Mouse (Mus musculus) lung, postnatal 4 days (tissue): Measurements from ENCODE around the gene Zfp385c.

ENCODE experiments used
- DNase-seq, 2 experiments: peaks; one replicate each; pipeline ENCODE4 v3.0.0; 2021

The Zfp385c gene

DNA sequence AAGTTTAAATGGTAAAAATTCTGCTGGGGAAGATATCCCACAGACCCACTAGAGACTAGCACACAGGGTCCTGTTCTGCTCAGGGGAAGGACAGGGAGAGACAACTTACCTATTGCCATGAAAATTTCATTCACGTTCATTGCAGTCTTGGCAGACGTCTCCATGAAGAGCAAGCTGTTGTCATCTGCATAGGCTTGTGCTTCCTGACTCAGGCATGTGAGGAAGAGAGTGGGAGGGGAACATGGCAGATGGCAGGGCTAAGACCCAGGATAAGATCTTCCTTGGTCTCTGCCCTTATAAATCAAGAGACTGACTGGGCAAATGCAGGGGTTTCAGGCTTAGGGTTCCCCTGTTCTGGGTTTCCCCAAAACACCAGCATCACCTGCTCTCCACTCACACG, 24.4 kb upstream of the Zfp385c start:
- DNase-seq = no peak

DNA sequence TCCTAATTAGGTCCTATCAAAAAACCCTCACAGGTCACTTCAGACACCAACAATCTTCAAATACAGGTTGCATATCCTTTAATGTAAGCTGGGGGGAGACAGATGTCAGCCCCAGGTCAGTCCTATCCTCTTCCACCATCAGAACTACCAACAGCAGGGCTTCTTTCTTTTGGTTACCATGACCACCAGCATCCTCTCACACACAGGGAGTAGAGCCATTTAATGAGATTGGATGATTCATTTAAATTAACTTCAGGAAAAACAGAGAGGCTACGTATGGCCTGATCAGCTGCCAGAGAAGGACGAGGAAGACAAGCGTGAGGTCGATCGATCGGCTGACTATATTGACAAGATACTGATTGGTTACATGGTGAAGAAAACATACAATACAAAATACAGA, 22.7 kb upstream of the Zfp385c start:
- DNase-seq = no peak

DNA sequence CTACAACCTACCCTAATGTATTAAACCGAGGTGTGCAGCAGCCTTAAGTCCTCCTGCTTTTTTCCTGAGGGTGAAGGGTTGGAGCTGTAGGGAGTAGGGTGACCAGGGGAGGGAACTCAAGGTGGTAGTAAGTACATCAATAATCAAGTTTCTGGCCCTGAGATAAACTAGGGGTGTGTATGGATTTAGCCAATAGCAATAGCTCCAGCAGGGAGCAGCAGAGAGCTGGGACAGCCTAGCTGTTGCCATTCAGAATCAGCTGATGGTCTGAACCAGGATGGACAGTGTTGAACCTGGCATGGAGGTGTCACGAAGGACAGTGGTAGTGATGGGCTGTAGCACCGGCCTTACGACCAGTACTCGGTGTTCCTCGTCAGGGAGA, 22.3 kb upstream of the Zfp385c start:
- DNase-seq = peak; percentile 71 to 85

DNA sequence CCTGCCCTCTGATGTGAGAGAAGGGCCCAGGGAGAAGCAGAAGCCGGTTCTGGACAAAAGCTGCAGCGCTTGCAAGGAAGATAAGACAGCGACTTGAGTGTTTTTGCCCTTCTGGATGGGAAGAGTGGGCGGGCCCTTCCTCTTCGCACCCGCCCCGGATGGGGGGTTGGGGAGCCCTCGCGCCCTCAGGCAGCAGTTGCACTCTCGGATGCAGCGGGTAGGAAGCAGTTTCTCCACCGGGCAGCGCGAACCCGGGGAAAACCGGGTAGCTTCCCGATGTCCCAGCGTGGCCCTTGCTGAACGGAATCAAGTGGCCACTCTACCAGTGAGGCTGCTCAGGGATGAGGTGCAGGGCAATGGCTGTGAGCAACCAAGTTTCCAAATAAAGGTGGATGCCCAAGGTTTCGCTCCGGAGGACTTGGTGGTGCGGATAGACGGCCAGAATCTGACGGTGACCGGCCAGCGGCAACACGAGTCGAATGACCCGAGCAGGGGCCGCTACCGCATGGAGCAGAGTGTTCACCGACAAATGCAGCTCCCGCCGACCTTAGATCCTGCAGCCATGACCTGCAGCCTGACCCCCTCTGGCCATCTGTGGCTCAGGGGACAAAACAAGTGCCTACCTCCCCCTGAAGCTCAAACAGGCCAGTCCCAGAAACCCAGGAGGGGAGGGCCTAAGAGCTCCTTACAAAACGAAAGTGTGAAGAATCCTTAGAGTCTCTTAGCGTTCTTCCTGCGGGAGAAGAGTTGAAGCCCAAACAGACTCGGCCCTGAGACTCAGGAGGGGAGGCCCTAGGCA, 21.7 kb upstream of the Zfp385c start, which contains the start of gene Hspb9:
Gene Hspb9 (plus strand): TSS at position 116 of the 799 bp plus-strand sequence.
- DNase-seq = peak; percentile 81 to 87

DNA sequence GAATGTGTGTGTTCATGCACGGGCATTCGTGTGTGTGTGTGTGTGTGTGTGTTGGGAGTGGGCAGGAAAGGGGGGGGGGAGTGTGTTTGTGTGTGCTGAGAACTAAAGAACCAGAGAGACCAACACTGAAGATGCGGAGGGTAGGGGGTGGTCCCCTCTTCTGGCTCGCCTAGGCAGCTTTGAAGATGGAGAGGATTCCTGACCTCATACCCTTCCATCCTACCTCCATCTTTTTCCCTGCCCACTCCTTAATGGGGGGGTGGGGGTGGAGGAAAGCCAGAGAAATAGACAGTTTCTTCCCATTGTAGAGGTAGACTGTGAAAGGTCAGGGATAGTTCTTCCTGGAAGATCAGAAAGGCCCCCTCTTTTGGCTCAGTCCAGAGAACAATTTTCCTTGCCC, 20.9 kb upstream of the Zfp385c start:
- DNase-seq = no peak

DNA sequence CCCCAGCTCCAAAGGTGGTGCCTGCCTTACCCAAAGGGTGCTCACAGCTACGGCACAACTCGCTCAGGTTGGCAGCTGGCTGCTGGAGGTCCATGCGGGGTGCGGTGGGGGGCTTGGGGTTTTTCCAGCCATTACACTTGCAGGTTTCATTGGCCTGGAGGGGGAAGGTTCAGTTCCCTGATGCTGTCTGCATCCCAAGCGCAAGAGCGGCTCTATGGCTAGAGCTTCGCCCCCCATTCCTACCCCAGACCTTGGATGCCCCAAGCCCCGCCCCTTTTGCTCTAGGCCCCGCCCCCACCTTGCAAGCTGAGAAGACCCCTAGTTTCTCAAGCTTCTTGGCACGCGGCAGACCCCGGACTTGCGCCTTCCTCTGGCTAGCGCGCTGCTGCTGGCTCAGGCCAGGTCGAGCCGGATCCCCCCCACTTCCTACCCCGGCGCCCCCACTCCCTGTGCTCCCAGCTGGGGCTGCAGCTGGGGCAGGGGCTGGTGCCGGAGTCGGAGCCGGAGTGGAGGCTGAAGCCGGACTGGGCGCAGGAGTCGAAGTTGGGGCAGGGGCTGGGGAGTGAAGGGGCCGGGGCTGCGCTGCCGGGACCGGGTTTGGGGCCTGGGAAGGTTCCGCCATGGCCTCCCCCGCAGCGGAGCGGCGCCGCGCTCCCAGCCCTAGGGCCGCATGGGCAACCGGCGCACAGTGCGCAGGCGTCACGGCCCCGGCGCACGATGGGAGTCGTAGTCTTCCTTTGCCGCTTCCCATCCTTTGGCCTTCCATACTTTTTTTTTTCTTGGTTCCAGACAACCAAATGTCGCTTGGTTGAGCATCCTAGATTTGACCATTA, 19.7 kb upstream of the Zfp385c start, which contains the start of gene Kat2a:
Gene Kat2a (minus strand): TSS at position 683 of the 833 bp plus-strand sequence.
- DNase-seq = peak; percentile 87 to 92

DNA sequence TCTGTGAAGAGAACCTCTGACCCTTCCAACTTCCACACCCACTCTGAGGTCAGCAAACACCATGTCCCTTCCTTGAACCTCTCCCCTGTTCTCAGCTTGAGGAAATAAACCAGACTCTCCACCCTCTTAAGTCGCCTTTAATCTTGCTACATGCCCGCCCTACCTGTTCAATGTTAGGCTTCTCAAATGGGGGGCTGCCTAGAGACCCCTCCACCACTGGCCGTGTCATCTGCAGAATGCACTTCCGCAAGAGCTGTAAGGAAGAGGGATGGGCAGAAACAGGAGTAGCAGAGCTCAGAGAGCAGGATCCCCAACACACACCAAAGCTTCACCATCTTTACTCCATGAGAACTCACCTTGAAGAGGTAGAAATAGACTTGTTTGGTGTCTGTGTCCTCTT, 18.7 kb upstream of the Zfp385c start:
- no peak for DNase-seq

DNA sequence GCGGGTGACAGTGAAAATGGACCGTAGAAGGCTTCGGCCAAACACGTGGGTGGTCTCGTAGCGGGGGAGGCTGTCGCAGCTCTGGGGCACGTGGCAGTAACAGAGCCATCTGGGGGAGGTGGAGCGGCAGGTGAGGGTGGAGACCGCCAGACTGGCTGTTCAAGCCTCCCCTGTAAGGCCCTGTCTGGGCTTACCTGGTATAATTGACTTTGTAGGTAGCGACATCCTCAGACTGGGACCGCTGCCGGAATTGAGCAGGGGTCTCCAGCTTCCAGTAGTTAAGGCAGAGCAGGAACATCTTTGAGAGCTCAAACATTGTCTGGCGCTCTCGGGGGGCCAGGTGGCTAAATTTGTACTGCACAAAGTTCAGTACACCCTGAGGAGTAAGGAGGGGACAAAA, 18.3 kb upstream of the Zfp385c start:
- no peak for DNase-seq

DNA sequence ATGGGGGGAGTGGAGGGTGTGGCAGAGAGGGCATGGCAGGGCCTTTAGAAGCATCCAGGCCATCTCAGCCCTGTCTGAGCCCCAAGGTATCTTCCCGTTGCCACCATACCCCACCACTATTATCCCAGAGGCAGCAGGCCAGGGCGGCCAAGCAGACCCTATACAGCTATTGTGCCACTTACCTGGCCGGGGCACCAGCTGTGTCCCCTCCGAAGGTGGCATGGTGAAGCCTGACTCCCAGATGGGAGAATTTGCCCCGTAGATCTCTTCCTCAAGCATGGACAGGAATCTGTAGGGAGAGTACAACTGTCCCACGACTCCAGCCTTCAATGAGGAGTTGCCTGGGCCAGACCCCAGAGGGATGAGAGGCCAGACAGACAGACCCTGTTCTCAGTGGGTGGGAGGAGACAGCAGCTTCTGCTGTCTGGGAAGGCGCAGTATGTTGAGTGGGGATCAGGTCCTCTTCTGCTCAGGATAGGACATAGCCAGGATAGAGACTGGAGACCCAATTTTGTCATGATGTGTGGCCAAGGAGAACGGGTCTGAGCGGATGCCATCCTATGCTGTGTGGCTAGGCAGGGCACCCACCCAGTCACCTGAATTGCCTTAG, 17.1 kb upstream of the Zfp385c start:
- no peak for DNase-seq

DNA sequence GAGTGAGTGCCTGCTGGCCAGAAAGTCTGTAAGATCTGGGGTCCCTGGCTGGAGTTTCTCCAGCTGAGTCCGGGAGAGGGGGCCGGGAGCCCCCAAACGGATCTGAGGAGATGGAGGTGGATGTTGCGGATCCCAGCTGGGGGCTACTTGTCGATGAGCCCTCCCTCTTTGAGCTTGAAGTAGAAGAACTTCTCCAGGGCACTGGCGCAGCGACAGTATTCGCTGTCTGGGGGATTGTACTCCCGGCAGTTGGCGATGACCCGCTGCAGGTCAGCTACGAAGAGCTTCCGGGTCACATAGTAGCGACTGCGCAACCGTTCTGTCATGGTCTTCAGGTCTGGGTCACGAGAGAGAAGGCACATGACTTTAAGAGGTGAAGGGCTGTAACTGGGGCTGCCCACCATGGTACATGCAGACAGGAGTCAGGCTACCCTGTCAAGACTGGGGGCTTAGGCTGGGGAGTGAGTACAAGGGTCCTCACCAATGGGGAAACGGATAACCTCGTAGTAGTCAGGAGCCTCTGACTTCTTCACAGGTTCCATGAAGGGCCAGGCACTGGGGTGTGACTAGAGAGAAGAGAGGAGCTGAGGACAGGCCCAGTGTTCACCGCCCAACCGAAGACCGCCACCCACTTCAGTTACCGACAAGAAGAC, 13.0 kb upstream of the Zfp385c start:
- DNase-seq = no peak

DNA sequence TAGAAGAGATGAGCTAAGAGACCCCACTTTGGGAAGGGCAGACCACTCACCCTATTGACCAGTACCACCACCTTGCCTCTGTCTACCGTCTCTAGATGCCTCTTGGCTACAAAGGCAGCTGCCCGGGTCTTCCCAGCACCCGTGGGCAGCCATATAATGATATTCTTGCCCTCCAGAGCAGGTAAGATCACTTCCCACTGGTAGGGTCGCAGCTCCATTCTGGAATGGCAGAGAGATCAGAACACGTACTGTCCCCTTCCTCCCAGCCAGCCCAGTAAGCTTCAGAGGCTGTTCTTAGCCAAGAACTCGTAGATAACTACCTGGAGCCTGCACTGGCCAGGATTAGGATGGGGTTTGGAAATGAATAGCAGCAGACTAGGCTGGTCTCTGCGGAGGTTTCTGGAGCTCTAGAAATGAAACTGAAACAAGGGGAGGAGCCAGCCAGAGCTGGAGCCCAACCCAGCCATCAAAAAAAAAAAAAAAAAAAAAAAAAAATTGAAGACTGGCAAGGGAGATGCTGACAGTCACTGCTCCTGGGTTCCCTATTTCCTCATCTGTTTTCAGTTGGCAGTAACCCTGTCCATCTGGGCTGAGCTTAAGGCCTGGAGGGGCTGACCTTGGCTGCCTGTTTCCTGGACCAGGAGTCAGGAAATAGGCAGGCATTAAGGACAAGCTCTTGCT, 11.7 kb upstream of the Zfp385c start, which contains the start of gene Dhx58:
Gene Dhx58 (minus strand): TSS at position 421 of the 681 bp plus-strand sequence.
- peak in 1 of 2 experiments; percentile 18 for DNase-seq

DNA sequence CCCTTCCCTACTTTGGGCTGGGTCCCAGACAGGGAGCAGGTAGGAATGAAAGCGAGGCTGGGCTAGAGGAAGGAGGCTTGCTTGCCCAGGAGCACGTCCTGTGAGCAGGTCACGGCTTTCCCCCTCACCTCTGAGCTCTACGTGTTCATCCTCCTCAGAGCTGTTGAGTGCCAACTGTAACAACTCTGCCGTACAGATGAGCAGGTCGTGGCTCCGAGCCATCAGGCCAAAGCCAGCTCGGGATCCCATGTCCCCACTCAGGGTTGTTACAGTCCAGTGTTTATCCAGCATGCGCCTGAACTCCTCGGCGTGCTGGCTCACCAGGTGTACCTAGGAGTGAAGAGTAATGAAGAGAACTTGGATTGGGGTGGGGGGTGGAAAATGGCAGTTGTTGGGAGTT, 11.1 kb upstream of the Zfp385c start:
- no peak for DNase-seq

DNA sequence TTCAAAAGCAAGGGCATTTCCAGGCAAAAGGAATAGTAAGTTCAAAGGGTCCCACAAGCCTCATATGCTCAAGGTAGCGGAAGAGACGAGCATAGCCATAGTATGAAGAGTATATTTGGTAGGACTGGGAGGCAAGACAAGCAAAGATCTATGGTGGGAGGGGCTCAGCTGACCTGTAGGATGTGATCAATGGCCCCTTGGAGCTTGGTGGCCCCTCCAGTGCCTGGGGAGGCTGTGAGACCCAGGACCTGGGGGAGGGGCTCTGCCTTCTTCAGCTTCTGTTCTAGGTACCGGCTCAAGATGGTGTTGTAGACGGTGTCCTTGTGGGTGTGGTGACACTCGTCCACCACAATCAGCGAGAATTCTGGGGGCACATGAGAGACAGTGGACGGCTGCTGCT, 10.7 kb upstream of the Zfp385c start:
- DNase-seq = no peak

DNA sequence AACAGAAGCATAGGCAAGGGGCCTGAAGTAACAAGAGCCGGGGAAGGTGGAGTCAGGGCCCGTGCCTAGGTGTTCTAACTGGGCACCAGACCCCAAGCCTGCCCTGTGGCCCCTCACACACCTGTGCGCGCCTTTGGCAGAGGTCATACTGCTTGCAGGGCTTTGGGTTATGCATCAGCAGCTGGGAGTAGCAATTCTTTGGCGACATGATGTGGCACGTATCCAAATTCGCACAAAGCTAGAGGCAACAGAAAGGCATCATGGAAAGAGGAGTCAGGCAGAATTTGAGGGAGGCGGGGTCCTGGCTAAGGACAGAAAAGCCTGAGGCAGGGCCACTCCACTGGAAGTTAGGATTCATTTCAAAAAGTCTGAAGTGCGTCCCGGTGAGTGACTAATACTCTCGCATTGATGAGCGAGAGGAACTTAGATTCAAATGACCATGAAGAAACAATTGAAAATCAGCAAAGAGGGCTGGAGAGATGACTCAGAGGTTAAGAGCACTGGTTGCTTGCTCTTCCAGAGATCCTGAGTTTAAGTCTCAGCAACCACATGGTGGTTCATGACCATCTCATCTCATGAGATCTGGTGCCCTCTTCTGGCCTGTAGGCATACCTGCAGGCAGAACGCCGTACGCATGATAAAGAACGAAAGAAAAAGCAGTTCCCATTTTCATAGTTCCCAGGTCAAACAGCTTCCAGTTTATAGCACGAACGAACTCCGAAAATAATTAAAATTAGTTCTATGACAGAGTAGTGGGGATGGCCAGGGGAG, 10.0 kb upstream of the Zfp385c start:
- peak; percentile 32 to 78 for DNase-seq

DNA sequence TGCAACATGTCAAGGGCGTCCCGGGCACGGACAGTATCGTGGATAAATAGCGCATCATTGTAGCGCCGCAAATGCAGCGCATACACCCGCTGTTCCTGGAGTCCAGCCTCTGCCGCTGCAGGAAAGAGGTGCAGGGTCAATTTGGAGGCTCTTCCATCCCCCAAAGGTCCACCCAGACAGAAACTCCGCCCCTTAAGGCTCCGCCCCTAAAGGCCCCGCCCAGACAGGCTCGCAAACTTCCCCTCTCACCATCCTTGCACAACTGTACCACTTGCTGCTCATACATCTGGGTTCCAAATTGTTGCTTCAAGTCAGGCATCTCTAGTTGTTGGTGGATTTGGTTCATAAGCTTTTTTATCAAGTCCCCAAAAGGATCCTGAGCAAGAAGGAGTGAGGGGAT, 9.0 kb upstream of the Zfp385c start:
- DNase-seq = peak; percentile 79 to 86

DNA sequence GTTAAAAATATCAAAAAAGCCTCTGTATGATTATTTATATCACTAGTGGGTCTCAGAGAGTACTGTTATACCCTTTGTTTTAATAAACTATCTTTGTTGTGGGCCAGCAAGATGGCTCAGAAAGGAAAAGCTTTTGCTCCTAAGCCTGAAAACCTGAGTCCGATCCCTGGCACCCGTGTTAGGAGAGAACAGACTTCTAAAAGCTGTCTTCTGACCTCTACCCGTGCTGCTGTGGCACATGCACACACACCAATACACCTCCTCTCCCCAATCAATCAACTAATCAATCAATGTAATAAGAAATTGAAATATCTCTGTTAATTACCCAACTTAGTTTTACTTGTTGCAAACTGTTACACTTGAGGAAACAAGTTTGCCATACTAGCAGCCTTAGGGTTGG, 8.5 kb upstream of the Zfp385c start:
- no peak for DNase-seq

DNA sequence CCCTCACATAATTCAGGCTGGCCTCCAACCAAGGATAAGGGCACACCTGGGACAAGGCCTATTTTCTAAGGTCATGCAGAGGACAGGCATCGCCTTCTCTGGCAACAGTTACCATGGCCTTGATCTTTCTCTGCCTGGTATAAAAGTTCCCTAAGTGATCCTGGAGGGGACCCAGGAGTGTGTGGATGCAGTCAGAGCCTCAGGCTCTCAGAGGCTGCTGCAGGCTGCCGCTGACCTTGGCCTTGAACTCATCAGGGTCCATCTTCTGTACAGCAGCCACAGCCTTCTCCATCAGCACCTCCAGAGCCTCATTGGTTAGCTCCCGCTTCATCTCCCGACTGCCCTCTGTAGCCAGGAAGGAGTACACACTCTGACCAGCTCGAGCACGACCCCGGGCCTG, 5.7 kb upstream of the Zfp385c start:
- no peak for DNase-seq

DNA sequence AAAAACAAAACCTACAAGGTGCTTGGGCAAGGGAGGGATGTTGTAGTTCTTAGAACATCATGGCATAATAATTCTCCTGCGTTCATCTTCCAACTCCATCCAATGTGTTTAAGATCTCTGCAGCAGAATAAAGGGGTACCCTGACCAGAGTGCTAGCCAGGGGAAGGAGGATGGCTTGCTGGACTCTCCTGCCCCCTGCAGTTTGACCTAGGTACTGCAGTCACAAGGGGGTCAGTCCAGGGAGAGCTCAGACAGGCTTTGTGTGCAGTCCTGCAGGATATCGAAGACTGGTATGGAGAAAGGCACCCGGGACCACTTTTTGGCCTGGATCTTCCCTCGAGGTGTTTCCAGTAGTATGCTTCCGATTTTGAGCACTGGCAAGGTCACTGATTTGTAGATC, 2.7 kb upstream of the Zfp385c start:
- DNase-seq = peak; percentile 62 to 86

DNA sequence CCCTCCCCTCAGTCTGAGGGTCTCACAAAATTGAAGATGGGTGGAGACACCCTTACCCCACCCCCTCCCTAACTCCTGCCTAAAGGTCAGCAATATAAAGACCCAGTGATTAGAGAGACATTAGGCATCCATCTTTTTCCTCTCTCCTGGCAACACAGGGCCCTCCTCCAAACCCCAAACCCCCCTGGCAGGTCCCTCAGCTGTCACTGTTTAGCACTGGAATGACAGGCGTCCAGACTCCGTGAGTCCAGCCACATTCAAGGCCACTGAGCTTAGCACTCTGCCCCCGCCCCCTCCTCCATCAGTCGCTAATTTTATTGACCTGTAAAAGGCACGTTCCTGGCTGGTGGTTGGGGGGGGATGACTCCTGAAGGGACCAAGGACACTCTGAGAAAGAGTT, 899 bp upstream of the Zfp385c start:
- no peak for DNase-seq

DNA sequence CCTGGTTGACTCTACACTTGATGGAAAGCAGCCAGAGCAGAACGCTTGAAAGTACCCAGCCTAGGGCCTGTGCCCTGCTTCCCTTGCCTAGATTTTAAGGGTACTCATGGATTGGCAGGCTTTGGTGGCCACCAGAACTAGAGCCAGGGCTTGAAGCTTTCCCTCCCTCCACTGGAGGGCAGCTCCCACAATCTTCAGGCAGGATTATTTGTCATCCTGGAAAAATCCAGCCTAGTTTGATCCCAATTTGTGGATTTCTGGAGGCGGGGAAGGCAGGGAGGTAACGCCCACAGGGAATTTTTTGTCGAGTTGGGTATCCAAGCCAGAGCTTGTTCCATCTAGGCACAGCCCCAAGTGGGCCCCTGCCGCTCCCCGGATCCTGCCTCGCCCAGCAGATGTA, 1.9 kb downstream of the Zfp385c start:
- no peak for DNase-seq

DNA sequence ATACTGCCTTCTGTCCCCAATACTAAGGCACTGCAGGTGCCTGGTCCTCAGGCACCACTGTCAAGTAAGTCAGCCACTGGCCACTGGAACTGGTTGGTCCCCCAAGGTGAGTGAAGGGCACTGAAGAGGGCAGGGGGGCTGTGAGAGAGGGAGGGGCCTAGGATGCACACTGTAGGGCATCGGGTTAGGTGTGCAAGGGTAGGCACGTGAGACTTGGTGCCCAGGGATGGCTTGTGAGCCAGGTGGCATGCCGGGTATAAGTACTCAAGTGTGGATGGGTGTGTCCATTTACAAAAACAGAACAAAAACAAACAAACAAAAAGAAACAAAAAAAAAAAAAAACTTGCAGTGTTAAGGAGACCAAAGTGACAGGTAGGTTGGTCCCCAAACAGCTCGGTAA, 3.8 kb downstream of the Zfp385c start:
- DNase-seq = no peak

DNA sequence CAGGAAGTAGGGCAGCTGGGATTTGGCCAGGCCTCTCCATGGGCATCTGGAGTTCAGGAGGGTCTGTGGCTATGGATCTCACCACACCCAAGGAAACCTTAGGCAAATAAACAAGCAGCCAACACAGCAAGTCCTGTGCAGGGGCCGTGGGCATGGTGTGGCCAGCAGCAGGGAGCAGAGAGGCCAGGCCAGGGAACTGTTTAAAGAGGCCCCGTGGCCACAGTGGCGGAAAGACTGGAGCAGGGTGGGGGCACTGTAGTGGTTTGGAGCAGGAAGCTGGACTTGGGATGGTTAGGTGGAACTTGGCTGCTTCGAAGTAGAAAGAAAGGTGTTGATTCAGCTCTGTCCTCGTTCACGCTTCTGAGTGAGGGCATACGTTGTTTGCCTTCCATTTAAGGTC, 5.0 kb downstream of the Zfp385c start:
- no peak for DNase-seq
